Mouse (Mus musculus): ENCODE measurements around the gene Lingo1.

- no peak for TF ChIP-seq USF1 (IDR thresholded peaks at IDR 0.05; ENCODE audit: low read depth)
- no peak for TF ChIP-seq CEBPB (IDR thresholded peaks at IDR 0.05; ENCODE audit: low read depth)
- TF ChIP-seq CTCF (IDR thresholded peaks at IDR 0.05; ENCODE audit: control insufficient read depth, insufficient read depth, insufficient read length): no peak
- no peak for TF ChIP-seq MAX (IDR thresholded peaks at IDR 0.05)
- no peak for TF ChIP-seq FOSL1 (IDR thresholded peaks at IDR 0.05; ENCODE audit: insufficient read depth, low read length, poor library complexity, severe bottlenecking)
- no peak for TF ChIP-seq MYOD1 (IDR thresholded peaks at IDR 0.05; ENCODE audit: control insufficient read depth, insufficient read length, low read depth)
Measured at GRCm38 (mm10) chr9:56700866-56701265, 95.4 kb downstream of the Lingo1 start.

All from C2C12 (cell line).